Mouse (Mus musculus) stomach, embryonic 14.5 days (tissue): ENCODE results near the gene Kcnd2. TPM values are rescaled to one million over a fixed set of nuclear protein-coding genes. Genes with fewer than 3 reads are reported as not detected.

ENCODE experiments used
- ATAC-seq: fragments of 200-750 bp; cut with Nextera tagmentation; 2 replicates; pipeline ENCODE4 v1.8.0; 2017; ENCODE audit warnings: low read depth, moderate TSS enrichment; ENCODE audit not compliant: insufficient number of reproducible peaks, insufficient read depth, low FRiP score
- H3K27ac ChIP-seq: fragments of 300-500 bp; sonication (generic); 2 replicates; pipeline ENCODE4 v1.5.1; 2014; ENCODE audit warnings: mild to moderate bottlenecking, low read length, moderate library complexity, mixed read lengths
- H3K27me3 ChIP-seq: fragments of 300-500 bp; sonication (generic); 2 replicates; pipeline ENCODE4 v1.6.1; 2014; ENCODE audit warnings: low read length, control low read depth, mixed read lengths; ENCODE audit not compliant: control insufficient read depth, insufficient read depth
- H3K36me3 ChIP-seq: fragments of 300-500 bp; sonication (generic); 2 replicates; pipeline ENCODE4 v1.6.1; 2014; ENCODE audit warnings: mild to moderate bottlenecking, control low read depth, low read length, moderate library complexity, mixed read lengths; ENCODE audit not compliant: control insufficient read depth, insufficient read depth
- H3K4me1 ChIP-seq: fragments of 300-500 bp; sonication (generic); 2 replicates; pipeline ENCODE4 v1.6.1; 2014; ENCODE audit warnings: low read length, control low read depth, mixed read lengths; ENCODE audit not compliant: control insufficient read depth, insufficient read depth
- H3K4me2 ChIP-seq: fragments of 300-500 bp; sonication (generic); replicated peaks from 2 replicates; pipeline ENCODE4 v1.6.1; 2014; ENCODE audit warnings: low read depth, low read length, control low read depth
- H3K4me3 ChIP-seq: fragments of 300-500 bp; sonication (generic); 2 replicates; pipeline ENCODE4 v1.5.1; 2014; ENCODE audit warnings: low read depth, low read length, control low read depth
- H3K9ac ChIP-seq: fragments of 300-500 bp; sonication (generic); replicated peaks from 2 replicates; pipeline ENCODE4 v1.6.1; 2014; ENCODE audit warnings: low read depth, mild to moderate bottlenecking, control low read depth, low read length, moderate library complexity, mixed read lengths
- H3K9me3 ChIP-seq: fragments of 300-500 bp; sonication (generic); 2 replicates; pipeline ENCODE4 v1.6.1; 2016; ENCODE audit warnings: low read depth, low read length, control low read depth; ENCODE audit not compliant: control insufficient read depth
- WGBS: fragments of 180-500 bp; shearing (Covaris S2); extraction: QIAGEN DNeasy Blood & Tissue Kit; methylation state at CpG from one replicate; pipeline ENCODE4 v1.1.7; 2014; 5-methylcytosine and 5-hydroxymethylcytosine counted together
- polyA plus RNA-seq: library from polyadenylated mRNA; unstranded; fragments of >200 nt; fragmentation: Nextera tagmentation; extraction: Ambion mirVana; gene quantifications from 2 replicates; pipeline ENCODE4 v1.2.1, GENCODE M21; 2014

Kcnd2 gene
- polyA plus RNA-seq, 1 experiment from 2014 or later, result 1.5 TPM

- H3K27ac ChIP-seq, result no peak overlapping the region
- no peaks in the 10 kb centered on the region for H3K4me1 ChIP-seq
- H3K36me3 ChIP-seq, result no peaks in the 10 kb centered on the region
- no peak overlapping the region for H3K9ac ChIP-seq
- no peaks in the 10 kb centered on the region for H3K27me3 ChIP-seq
- no peak overlapping the region for H3K4me2 ChIP-seq
- WGBS, result 94% methylated on average over 4 of the region's 4 CpGs
- no peaks in the 10 kb centered on the region for H3K9me3 ChIP-seq
- ATAC-seq, result no peak
- no peak overlapping the region for H3K4me3 ChIP-seq
Measured at GRCm38 (mm10) chr6:21226124-21226523, 10.8 kb downstream of the Kcnd2 start.

- H3K4me1 ChIP-seq, result no peaks in the 10 kb centered on the region
- no peaks in the 10 kb centered on the region for H3K36me3 ChIP-seq
- no peak for ATAC-seq
- H3K27ac ChIP-seq, result no peak overlapping the region
- H3K4me3 ChIP-seq, result no peak overlapping the region
- H3K9ac ChIP-seq, result no peak overlapping the region
- no peak overlapping the region for H3K4me2 ChIP-seq
- WGBS, result 55% methylated on average over 5 of the region's 5 CpGs
- no peaks in the 10 kb centered on the region for H3K9me3 ChIP-seq
- no peaks in the 10 kb centered on the region for H3K27me3 ChIP-seq
Measured at GRCm38 (mm10) chr6:21259031-21259430, 43.7 kb downstream of the Kcnd2 start.

GRCm38 (mm10) chr6:21267897-21268296 is 52.6 kb downstream of the Kcnd2 start:
- Histone ChIP-seq H3K27ac (no peak overlapping the region), H3K4me3 (no peak overlapping the region), H3K9me3 (no peaks in the 10 kb centered on the region), H3K27me3 (no peaks in the 10 kb centered on the region), H3K4me1 (no peaks in the 10 kb centered on the region), H3K9ac (no peak overlapping the region), H3K4me2 (no peak overlapping the region), H3K36me3 (no peaks in the 10 kb centered on the region)
- WGBS, result 60% methylated on average over 2 of the region's 2 CpGs
- no peak for ATAC-seq

- ATAC-seq, result no peak
- 66% methylated on average over 6 of the region's 6 CpGs for WGBS
- H3K27ac ChIP-seq, result no peak overlapping the region
- H3K4me1 ChIP-seq, result no peaks in the 10 kb centered on the region
- H3K4me3 ChIP-seq, result no peak overlapping the region
- no peaks in the 10 kb centered on the region for H3K27me3 ChIP-seq
- no peak overlapping the region for H3K9ac ChIP-seq
- H3K9me3 ChIP-seq, result no peaks in the 10 kb centered on the region
- H3K36me3 ChIP-seq, result no peaks in the 10 kb centered on the region
- H3K4me2 ChIP-seq, result no peak overlapping the region
Measured at GRCm38 (mm10) chr6:21277343-21277933, 62.1 kb downstream of the Kcnd2 start.

GRCm38 (mm10) chr6:21304943-21305342 is 89.6 kb downstream of the Kcnd2 start:
- no peak for ATAC-seq
- no peak overlapping the region for H3K4me2 ChIP-seq
- WGBS, result 90% methylated on average over 4 of the region's 4 CpGs

GRCm38 (mm10) chr6:21310159-21310558 is 94.9 kb downstream of the Kcnd2 start:
- Histone ChIP-seq H3K4me2 (no peak overlapping the region), H3K9ac (no peak overlapping the region), H3K27ac (no peak overlapping the region), H3K4me3 (no peak overlapping the region), H3K9me3 (no peaks in the 10 kb centered on the region), H3K4me1 (no peaks in the 10 kb centered on the region), H3K27me3 (no peaks in the 10 kb centered on the region), H3K36me3 (no peaks in the 10 kb centered on the region)
- ATAC-seq, result no peak
- WGBS, result 87% methylated on average over 3 of the region's 3 CpGs

More at GRCm38 (mm10) chr6:21304943-21305342, 89.6 kb downstream of the Kcnd2 start:
- Histone ChIP-seq H3K4me1 (no peaks in the 10 kb centered on the region), H3K9ac (no peak overlapping the region), H3K27ac (no peak overlapping the region), H3K27me3 (no peaks in the 10 kb centered on the region), H3K9me3 (no peaks in the 10 kb centered on the region), H3K4me3 (no peak overlapping the region), H3K36me3 (no peaks in the 10 kb centered on the region)

- no peak for ATAC-seq
- no peaks in the 10 kb centered on the region for H3K9me3 ChIP-seq
- no peak overlapping the region for H3K4me3 ChIP-seq
- H3K27ac ChIP-seq, result no peak overlapping the region
- no peaks in the 10 kb centered on the region for H3K27me3 ChIP-seq
- H3K4me1 ChIP-seq, result no peaks in the 10 kb centered on the region
- H3K9ac ChIP-seq, result no peak overlapping the region
- 80% methylated on average over 6 of the region's 6 CpGs for WGBS
- H3K36me3 ChIP-seq, result no peaks in the 10 kb centered on the region
- no peak overlapping the region for H3K4me2 ChIP-seq
Measured at GRCm38 (mm10) chr6:21321407-21321806, 106.1 kb downstream of the Kcnd2 start.

- Histone ChIP-seq H3K9ac (no peak overlapping the region), H3K4me3 (no peak overlapping the region), H3K36me3 (no peaks in the 10 kb centered on the region), H3K4me1 (no peaks in the 10 kb centered on the region), H3K9me3 (no peaks in the 10 kb centered on the region), H3K27me3 (no peaks in the 10 kb centered on the region), H3K4me2 (no peak overlapping the region), H3K27ac (no peak overlapping the region)
- WGBS, result 84% methylated on average over 4 of the region's 4 CpGs
- ATAC-seq, result no peak
Measured at GRCm38 (mm10) chr6:21322211-21322610, 106.9 kb downstream of the Kcnd2 start.

GRCm38 (mm10) chr6:21325251-21325650 is 109.9 kb downstream of the Kcnd2 start:
- no peaks in the 10 kb centered on the region for H3K36me3 ChIP-seq
- H3K9ac ChIP-seq, result no peak overlapping the region
- H3K9me3 ChIP-seq, result no peaks in the 10 kb centered on the region
- ATAC-seq, result no peak
- no peak overlapping the region for H3K4me3 ChIP-seq
- H3K27me3 ChIP-seq, result no peaks in the 10 kb centered on the region
- WGBS, result 52% methylated on average over 1 of the region's 1 CpGs
- no peak overlapping the region for H3K27ac ChIP-seq
- no peak overlapping the region for H3K4me2 ChIP-seq
- no peaks in the 10 kb centered on the region for H3K4me1 ChIP-seq
